Mouse (Mus musculus) adrenal gland, adult (tissue): Measurements from ENCODE around the gene Sh3tc1.

Experiments
- DNase-seq, 2 experiments: peaks; one replicate each; pipeline ENCODE4 v3.0.0; 2022 to 2023; ENCODE audit warnings: low spot score in 1 of 2; ENCODE audit not compliant: inconsistent age in 2 of 2

The Sh3tc1 gene

GRCm38 (mm10) chr5:35755131-35755733 lies 15.4 kb upstream of the Sh3tc1 start:
- peak; percentile 71 to 89 for DNase-seq

GRCm38 (mm10) chr5:35751016-35751415 lies 11.2 kb upstream of the Sh3tc1 start:
- DNase-seq, result no peak

- peak; percentile 72 to 85 for DNase-seq
Observed at GRCm38 (mm10) chr5:35750026-35750425, 10.2 kb upstream of the Sh3tc1 start.

- no peak for DNase-seq
Observed at GRCm38 (mm10) chr5:35749416-35749815, 9.6 kb upstream of the Sh3tc1 start.

GRCm38 (mm10) chr5:35746910-35747309 lies 7.1 kb upstream of the Sh3tc1 start:
- DNase-seq, result peak; percentile 74 to 90

- peak in 1 of 2 experiments; percentile 58 for DNase-seq
Observed at GRCm38 (mm10) chr5:35745406-35745805, 5.6 kb upstream of the Sh3tc1 start.

GRCm38 (mm10) chr5:35743990-35744722 lies 4.4 kb upstream of the Sh3tc1 start:
- no peak for DNase-seq

- peak; percentile 89 to 96 for DNase-seq
Observed at GRCm38 (mm10) chr5:35743238-35743951, 3.6 kb upstream of the Sh3tc1 start.

- no peak for DNase-seq
Observed at GRCm38 (mm10) chr5:35741225-35741820, 1.5 kb upstream of the Sh3tc1 start.

GRCm38 (mm10) chr5:35740716-35741115 lies 929 bp upstream of the Sh3tc1 start:
- DNase-seq, result no peak

- no peak for DNase-seq
Observed at GRCm38 (mm10) chr5:35739005-35739404, 782 bp downstream of the Sh3tc1 start.

GRCm38 (mm10) chr5:35737231-35737901 lies 2.4 kb downstream of the Sh3tc1 start:
- peak; percentile 81 to 90 for DNase-seq

- no peak for DNase-seq
Observed at GRCm38 (mm10) chr5:35733523-35733922, 6.3 kb downstream of the Sh3tc1 start.

GRCm38 (mm10) chr5:35731006-35731405 lies 8.8 kb downstream of the Sh3tc1 start:
- DNase-seq, result peak in 1 of 2 experiments; percentile 53

GRCm38 (mm10) chr5:35730552-35730951 lies 9.2 kb downstream of the Sh3tc1 start:
- DNase-seq, result no peak

- DNase-seq, result peak; percentile 68 to 76
Observed at GRCm38 (mm10) chr5:35729844-35730243, 9.9 kb downstream of the Sh3tc1 start.

GRCm38 (mm10) chr5:35728957-35729460 lies 10.8 kb downstream of the Sh3tc1 start:
- peak; percentile 73 to 87 for DNase-seq

GRCm38 (mm10) chr5:35728344-35728956 lies 11.3 kb downstream of the Sh3tc1 start:
- peak in 1 of 2 experiments; percentile 79 for DNase-seq

- DNase-seq, result no peak
Observed at GRCm38 (mm10) chr5:35727447-35727846, 12.3 kb downstream of the Sh3tc1 start.

- peak in 1 of 2 experiments; percentile 66 for DNase-seq
Observed at GRCm38 (mm10) chr5:35725840-35726239, 13.9 kb downstream of the Sh3tc1 start.
